Comparison of ENCODE assay signal across 22 mouse cellular contexts in genomic region chrX:41573079-41573478, GRCm38 (mm10).
"Had no signal": no experiment of that assay in that cellular context is flagged by ENCODE, and none has a peak within 500 bp of the region (broad histone marks: within the 10 kb centered on the region; RNA-seq: fewer than 3 reads in every experiment).

No protein-coding gene starts in this region.

- H3K36me3 ChIP-seq: limb, embryonic 10.5 days; limb, embryonic 13.5 days; liver, embryonic 12.5 days; liver, embryonic 15.5 days; lung, embryonic 15.5 days; midbrain, embryonic 13.5 days had no signal

- H3K27me3 ChIP-seq: limb, embryonic 13.5 days; liver, embryonic 12.5 days; liver, embryonic 15.5 days; lung, embryonic 15.5 days; midbrain, embryonic 13.5 days had no signal

- ATAC-seq: intestine, postnatal 0 days; liver, embryonic 12.5 days; midbrain, embryonic 13.5 days; midbrain, embryonic 16.5 days had no signal

- H3K4me3 ChIP-seq: limb, embryonic 10.5 days; limb, embryonic 13.5 days; liver, embryonic 12.5 days; liver, embryonic 15.5 days; lung, embryonic 15.5 days; midbrain, embryonic 13.5 days; myocyte had no signal

- H3K27ac ChIP-seq: kidney, postnatal 0 days; limb, embryonic 10.5 days; limb, embryonic 13.5 days; liver, embryonic 12.5 days; liver, embryonic 15.5 days; lung, embryonic 15.5 days; midbrain, embryonic 13.5 days had no signal

- H3K4me1 ChIP-seq: limb, embryonic 10.5 days; limb, embryonic 13.5 days; liver, embryonic 12.5 days; liver, embryonic 15.5 days; lung, embryonic 15.5 days; midbrain, embryonic 13.5 days had no signal

- H3K4me2 ChIP-seq: limb, embryonic 13.5 days; liver, embryonic 12.5 days; liver, embryonic 15.5 days; lung, embryonic 15.5 days; midbrain, embryonic 13.5 days had no signal

- DNase-seq: kidney, adult 2 months; kidney, postnatal 25 days; layer of hippocampus, postnatal 36 days; liver; lung, adult 18-20 months; lung, postnatal 10 days; lung, postnatal 4 days; right cerebral cortex, postnatal 14 days; spleen, adult 18-20 months; thymus, adult 2 months; thymus, postnatal 14 days; thymus, postnatal 4 days had no signal

- H3K9me3 ChIP-seq: limb, embryonic 10.5 days; limb, embryonic 13.5 days; liver, embryonic 12.5 days; liver, embryonic 15.5 days; lung, embryonic 15.5 days; midbrain, embryonic 13.5 days had no signal

- H3K9ac ChIP-seq: limb, embryonic 13.5 days; liver, embryonic 12.5 days; liver, embryonic 15.5 days; lung, embryonic 15.5 days; midbrain, embryonic 13.5 days had no signal
